21 mouse cellular contexts compared by ENCODE assay signal in genomic region chr1:167497991-167498390, GRCm38 (mm10). TPM values are rescaled to one million over a fixed set of nuclear protein-coding genes. Genes with fewer than 3 reads are reported as not detected.
DNase-seq lines count a peak whose midpoint lies in the region; ATAC-seq and TF ChIP-seq lines count a peak whose summit lies in the region.
"Had no signal": no experiment of that assay in that cellular context is flagged by ENCODE, and none has a peak within 500 bp of the region (broad histone marks: within the 10 kb centered on the region; RNA-seq: fewer than 3 reads in every experiment).

No protein-coding gene starts in this region.

- no peak for TF ChIP-seq CTCF in midbrain, postnatal 0 days (IDR thresholded peaks at IDR 0.05)
- no peak for TF ChIP-seq CTCF in stomach, postnatal 0 days (IDR thresholded peaks at IDR 0.05; ENCODE audit: low read depth)

- DNase-seq in midbrain, postnatal 0 days (ENCODE audit: low spot score), result no peak
- DNase-seq in WW6 (ENCODE audit: low read depth, low spot score), result peak; percentile 28
- no peak for DNase-seq in limb, embryonic 10.5 days (ENCODE audit: low spot score)
- DNase-seq in stomach, postnatal 0 days (ENCODE audit: low spot score), result no peak
- DNase-seq in kidney, adult 9 months, result no peak
- DNase-seq: adrenal gland, postnatal 25 days; cerebellum, adult 9-10 months; heart, postnatal 4 days; kidney, postnatal 10 days had no signal

- no peak for TF ChIP-seq EP300 in stomach, postnatal 0 days (optimal IDR thresholded peaks at IDR 0.05)

- no peak overlapping the region for H3K4me2 ChIP-seq in midbrain, embryonic 15.5 days
- H3K4me2 ChIP-seq in midbrain, postnatal 0 days (ENCODE audit: low read depth, low read length, poor library complexity, severe bottlenecking), result no peak overlapping the region
- H3K4me2 ChIP-seq in forebrain, embryonic 13.5 days, result no peak overlapping the region; the same call in 1 of the 2 replicates
- no peak overlapping the region for H3K4me2 ChIP-seq in stomach, postnatal 0 days (replicated peaks; ENCODE audit: low read depth)
- H3K4me2 ChIP-seq: heart, embryonic 13.5 days; limb, embryonic 13.5 days; stomach, embryonic 15.5 days had no signal

- no peak overlapping the region for H3K4me3 ChIP-seq in midbrain, embryonic 15.5 days
- no peak overlapping the region for H3K4me3 ChIP-seq in midbrain, postnatal 0 days (ENCODE audit: low read depth, low read length)
- H3K4me3 ChIP-seq in forebrain, embryonic 13.5 days, result no peak overlapping the region
- H3K4me3 ChIP-seq in limb, embryonic 10.5 days, result no peak overlapping the region
- H3K4me3 ChIP-seq in stomach, postnatal 0 days (ENCODE audit: low read depth, low read length), result no peak overlapping the region
- H3K4me3 ChIP-seq: embryonic facial prominence, embryonic 13.5 days; heart, embryonic 13.5 days; limb, embryonic 13.5 days; stomach, embryonic 15.5 days had no signal

- no peak overlapping the region for H3K27ac ChIP-seq in midbrain, embryonic 15.5 days
- H3K27ac ChIP-seq in midbrain, postnatal 0 days (ENCODE audit: low read depth, low read length), result no peak overlapping the region
- no peak overlapping the region for H3K27ac ChIP-seq in forebrain, embryonic 13.5 days
- peak overlapping the region; percentile 62 for H3K27ac ChIP-seq in limb, embryonic 10.5 days
- H3K27ac ChIP-seq in stomach, postnatal 0 days (replicated peaks), result no peak overlapping the region
- H3K27ac ChIP-seq: embryonic facial prominence, embryonic 13.5 days; heart, embryonic 13.5 days; limb, embryonic 13.5 days; liver, embryonic 14.5 days; stomach, embryonic 15.5 days had no signal

- H3K9ac ChIP-seq in midbrain, embryonic 15.5 days, result no peak overlapping the region
- H3K9ac ChIP-seq in midbrain, postnatal 0 days (replicated peaks; ENCODE audit: low read length, poor library complexity, severe bottlenecking), result no peak overlapping the region
- H3K9ac ChIP-seq in forebrain, embryonic 13.5 days, result no peak overlapping the region
- H3K9ac ChIP-seq in stomach, postnatal 0 days (ENCODE audit: low read length), result no peak overlapping the region
- H3K9ac ChIP-seq: embryonic facial prominence, embryonic 13.5 days; heart, embryonic 13.5 days; limb, embryonic 13.5 days; liver, embryonic 14.5 days; stomach, embryonic 15.5 days had no signal

- H3K9me3 ChIP-seq in midbrain, embryonic 15.5 days, result no peaks in the 10 kb centered on the region
- H3K9me3 ChIP-seq in midbrain, postnatal 0 days (ENCODE audit: low read length), result no peaks in the 10 kb centered on the region
- no peaks in the 10 kb centered on the region for H3K9me3 ChIP-seq in forebrain, embryonic 13.5 days (replicated peaks)
- no peaks in the 10 kb centered on the region for H3K9me3 ChIP-seq in limb, embryonic 10.5 days (replicated peaks)
- no peaks in the 10 kb centered on the region for H3K9me3 ChIP-seq in stomach, postnatal 0 days (ENCODE audit: control insufficient read depth, low read length)
- H3K9me3 ChIP-seq: embryonic facial prominence, embryonic 13.5 days; heart, embryonic 13.5 days; limb, embryonic 13.5 days; stomach, embryonic 15.5 days had no signal

- peaks cover 14% of the 10 kb centered on the region for H3K4me1 ChIP-seq in midbrain, embryonic 15.5 days
- no peaks in the 10 kb centered on the region; the same call in 1 of the 2 replicates for H3K4me1 ChIP-seq in midbrain, postnatal 0 days (ENCODE audit: insufficient read depth, low read length)
- H3K4me1 ChIP-seq in forebrain, embryonic 13.5 days, result peaks cover 20% of the 10 kb centered on the region
- H3K4me1 ChIP-seq in limb, embryonic 10.5 days, result peaks cover 55% of the 10 kb centered on the region
- no peaks in the 10 kb centered on the region for H3K4me1 ChIP-seq in stomach, postnatal 0 days (replicated peaks; ENCODE audit: control insufficient read depth, insufficient read depth)
- H3K4me1 ChIP-seq: heart, embryonic 13.5 days; stomach, embryonic 15.5 days had no signal

- H3K27me3 ChIP-seq in midbrain, embryonic 15.5 days (replicated peaks), result no peaks in the 10 kb centered on the region
- no peaks in the 10 kb centered on the region for H3K27me3 ChIP-seq in midbrain, postnatal 0 days (ENCODE audit: insufficient read depth, low read length)
- H3K27me3 ChIP-seq in forebrain, embryonic 13.5 days, result no peaks in the 10 kb centered on the region
- peaks cover 28% of the 10 kb centered on the region for H3K27me3 ChIP-seq in limb, embryonic 10.5 days (ENCODE audit: low read depth, poor library complexity, severe bottlenecking)
- H3K27me3 ChIP-seq in stomach, postnatal 0 days (ENCODE audit: control insufficient read depth, insufficient read depth, low read length), result no peaks in the 10 kb centered on the region; the same call in 1 of the 2 replicates
- H3K27me3 ChIP-seq: stomach, embryonic 15.5 days had no signal

- H3K36me3 ChIP-seq in midbrain, embryonic 15.5 days (replicated peaks), result no peaks in the 10 kb centered on the region
- no peaks in the 10 kb centered on the region for H3K36me3 ChIP-seq in midbrain, postnatal 0 days (ENCODE audit: insufficient read depth, low read length)
- H3K36me3 ChIP-seq in forebrain, embryonic 13.5 days (ENCODE audit: poor library complexity, severe bottlenecking), result no peaks in the 10 kb centered on the region
- no peaks in the 10 kb centered on the region for H3K36me3 ChIP-seq in limb, embryonic 10.5 days
- H3K36me3 ChIP-seq in stomach, postnatal 0 days (ENCODE audit: control insufficient read depth, insufficient read depth, low read length), result no peaks in the 10 kb centered on the region
- H3K36me3 ChIP-seq: embryonic facial prominence, embryonic 13.5 days; heart, embryonic 13.5 days; limb, embryonic 13.5 days; stomach, embryonic 15.5 days had no signal

- WGBS in midbrain, embryonic 15.5 days, result 22% methylated on average over 10 of the region's 10 CpGs
- WGBS in midbrain, postnatal 0 days, result 34% methylated on average over 10 of the region's 10 CpGs
- WGBS in forebrain, embryonic 13.5 days, result 13% methylated on average over 10 of the region's 10 CpGs
- 27% methylated on average over 10 of the region's 10 CpGs for WGBS in limb, embryonic 10.5 days
- WGBS in stomach, postnatal 0 days, result 62% methylated on average over 10 of the region's 10 CpGs

- ATAC-seq in midbrain, embryonic 15.5 days (replicated peaks), result peak; percentile 73
- ATAC-seq in midbrain, postnatal 0 days (ENCODE audit: low FRiP score), result no peak
- ATAC-seq in forebrain, embryonic 13.5 days, result peak; percentile 75
- no peak for ATAC-seq in stomach, postnatal 0 days (ENCODE audit: low FRiP score, low TSS enrichment)
- ATAC-seq: activated CD4-positive, CD25-positive, alpha-beta regulatory T cell, adult 4 months; intestine, embryonic 16.5 days had no signal

RNA-seq across cellular contexts. Expression of gene Lrrc52, which starts 31.4 kb away (rescaled TPM):
- not detected in 2 replicates for polyA plus RNA-seq in midbrain, embryonic 15.5 days (2015; fragmentation: Nextera tagmentation; extraction: Ambion mirVana)
- not detected in 2 replicates for total RNA-seq in midbrain, postnatal 0 days (2014; rRNA removed)
- polyA plus RNA-seq in midbrain, postnatal 0 days (2015; fragmentation: Nextera tagmentation; extraction: Ambion mirVana), result 0.15 TPM in 1 of 2 replicates, not detected in the other
- polyA plus RNA-seq in forebrain, embryonic 13.5 days (2015; fragmentation: Nextera tagmentation; extraction: Ambion mirVana), result not detected in 2 replicates
- not detected in 2 replicates for polyA plus RNA-seq in limb, embryonic 10.5 days (2016; fragmentation: Nextera tagmentation; extraction: Ambion mirVana)
- polyA plus RNA-seq in stomach, postnatal 0 days (2015; fragmentation: Nextera tagmentation; extraction: Ambion mirVana), result not detected in 2 replicates
- total RNA-seq: adrenal gland, postnatal 25 days; left cerebral cortex, adult 8-10 months had no signal
- polyA plus RNA-seq: activated CD4-positive, CD25-positive, alpha-beta regulatory T cell, adult 4 months; cortical plate, adult 2 months; embryonic facial prominence, embryonic 13.5 days; spleen, adult 2 months had no signal

Comparison
In these comparisons a context has a peak if more than half of its experiments do, and no peak if none do; other contexts are left out.
1. ATAC-seq: peak in midbrain, embryonic 15.5 days (single experiment) and forebrain, embryonic 13.5 days (single experiment); none in midbrain, postnatal 0 days (single experiment) and stomach, postnatal 0 days (single experiment).